Mouse (Mus musculus) urinary bladder, adult 2 months (tissue): Measurements from ENCODE around the gene H1fnt. TPM values are rescaled to one million over a fixed set of nuclear protein-coding genes. Genes with fewer than 3 reads are reported as not detected.

Source experiments
- DNase-seq: peaks from one replicate; pipeline ENCODE4 v3.0.0; 2022; ENCODE audit warnings: low spot score
- polyA plus RNA-seq: library from polyadenylated mRNA; depleted of rRNA; stranded (reverse); fragments of >200 nt; gene quantifications from 2 replicates; pipeline ENCODE4 v1.2.3, GENCODE M21; 2012; rRNA removed

Gene H1fnt
- not detected in 2 replicates for polyA plus RNA-seq

DNA sequence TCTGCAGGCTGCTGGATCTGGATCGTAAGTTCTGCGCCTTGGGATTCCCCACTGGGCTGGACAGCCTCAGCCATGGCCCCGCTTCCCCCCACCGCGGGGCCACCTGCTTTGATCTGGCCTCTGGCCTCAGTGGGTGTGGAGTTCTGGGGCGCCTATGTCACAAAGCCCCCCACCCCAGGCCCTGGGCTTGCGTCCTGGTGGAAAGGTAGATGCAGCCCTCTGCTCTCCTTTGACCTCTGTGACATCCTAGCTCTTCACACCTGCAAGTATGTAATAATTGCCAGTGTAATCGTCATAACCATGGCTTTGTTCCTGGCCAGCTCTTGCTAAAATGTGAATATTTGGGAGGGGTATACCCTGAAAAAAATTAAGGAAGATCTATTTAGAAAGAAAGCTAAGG is at the start of gene H1fnt:
TSS of gene H1fnt (minus strand) at position 101 of the 400 bp plus-strand sequence.
- DNase-seq = no peak

DNA sequence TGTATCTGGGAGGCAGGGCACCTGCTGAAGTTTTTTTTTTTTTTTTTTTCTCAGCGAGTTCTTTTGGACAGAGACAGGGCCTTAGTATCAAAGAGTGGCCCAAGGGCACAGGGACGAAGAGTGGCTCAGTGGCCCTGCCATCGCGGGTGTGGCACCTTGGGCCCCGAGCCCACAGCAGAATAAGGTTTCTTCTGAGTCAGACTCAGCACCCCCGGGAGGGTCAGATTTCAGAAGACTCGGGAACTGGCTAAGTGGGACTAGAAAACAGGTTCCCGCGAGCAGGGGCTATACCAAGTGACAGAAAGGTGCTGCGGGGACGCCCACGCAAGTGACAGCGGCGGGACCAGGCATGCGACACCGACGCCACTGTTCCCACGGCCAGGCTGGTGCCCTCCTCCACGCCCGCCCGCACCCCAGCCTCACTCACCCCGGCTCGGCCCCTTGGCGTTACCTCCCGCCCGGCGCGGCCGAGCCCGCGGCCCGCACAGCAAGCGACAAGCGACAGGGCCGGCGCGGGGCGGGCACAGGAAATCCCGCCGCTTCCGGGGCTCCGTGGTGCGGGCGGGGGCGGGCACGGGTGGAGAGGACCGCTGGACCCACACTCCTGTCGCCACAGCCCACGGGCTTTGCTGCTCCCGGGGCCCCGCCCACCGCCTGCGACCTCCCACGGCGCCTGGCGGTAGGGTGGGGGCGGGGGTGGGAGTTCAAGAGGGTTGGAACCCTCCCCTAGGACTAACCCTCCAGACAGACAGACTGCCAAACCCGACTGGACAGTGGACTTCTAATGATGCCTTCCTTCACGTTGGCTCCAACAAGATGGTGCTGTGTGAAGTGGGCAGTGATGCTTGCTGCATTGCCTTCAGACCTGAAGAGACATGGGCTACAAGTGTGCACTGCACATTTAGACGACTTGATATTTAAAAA is 38.8 kb upstream of the H1fnt start, which contains the start of gene Zfp641:
TSS of gene Zfp641 (minus strand) at position 534 of the 924 bp plus-strand sequence.
- DNase-seq = peak; percentile 42

DNA sequence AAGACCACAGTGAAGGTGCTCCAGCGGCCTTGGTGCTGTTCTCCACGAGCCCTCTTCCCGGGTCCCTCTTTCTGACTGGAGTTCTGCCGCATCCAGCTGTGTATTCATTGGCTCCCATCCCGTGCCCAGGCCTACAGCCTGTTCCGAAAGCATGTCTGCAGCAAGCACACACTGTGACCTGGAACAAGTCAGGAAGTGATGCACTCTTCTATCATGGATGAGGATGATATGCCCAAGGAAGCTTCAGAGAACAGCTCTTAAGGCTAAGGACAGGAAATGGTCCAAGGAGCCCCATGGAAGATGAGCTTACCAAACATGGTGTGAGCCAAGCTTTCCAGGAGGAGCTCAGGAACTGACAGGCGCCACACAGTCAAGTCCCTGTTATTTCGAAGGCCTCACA is 36.6 kb upstream of the H1fnt start:
- no peak for DNase-seq

DNA sequence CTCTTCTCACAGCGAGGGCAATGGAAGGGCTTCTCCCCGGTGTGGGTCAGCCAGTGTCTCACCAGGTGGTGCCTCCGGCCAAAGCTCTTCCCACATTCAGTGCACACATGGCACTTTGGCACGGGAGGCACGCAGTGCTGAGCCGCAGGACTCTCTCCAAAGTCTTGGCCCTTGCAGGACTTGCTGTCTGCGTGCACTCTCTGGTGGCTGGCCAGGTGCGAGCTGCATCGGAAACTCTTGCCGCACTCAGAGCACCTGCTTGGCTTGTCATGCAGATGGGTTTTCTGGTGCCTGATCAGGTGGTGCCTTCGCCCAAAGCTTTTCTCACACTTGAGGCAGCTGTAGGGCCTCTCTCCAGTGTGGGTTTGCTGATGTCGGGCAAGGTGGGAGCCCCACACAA is 31.5 kb upstream of the H1fnt start:
- DNase-seq = no peak

DNA sequence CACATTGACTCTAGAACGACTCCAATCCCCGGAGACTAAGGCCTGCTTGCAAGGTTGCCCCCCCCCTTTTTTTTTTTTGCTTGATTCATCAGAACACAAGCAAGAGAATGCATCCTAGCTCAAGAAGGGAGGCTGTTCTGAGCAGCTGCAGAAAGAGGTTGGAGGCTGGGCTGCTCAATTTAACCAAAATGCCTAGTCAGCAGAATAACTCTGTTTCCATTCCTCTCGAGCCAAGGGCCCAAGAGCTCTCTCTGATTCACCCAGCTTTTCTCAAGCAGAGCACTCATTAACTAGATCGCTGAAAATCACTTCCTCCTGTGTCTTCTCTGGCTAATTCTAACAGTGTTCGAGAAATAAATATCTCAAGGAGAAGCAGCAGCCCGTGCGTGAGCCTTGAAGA is 29.3 kb upstream of the H1fnt start:
- no peak for DNase-seq

DNA sequence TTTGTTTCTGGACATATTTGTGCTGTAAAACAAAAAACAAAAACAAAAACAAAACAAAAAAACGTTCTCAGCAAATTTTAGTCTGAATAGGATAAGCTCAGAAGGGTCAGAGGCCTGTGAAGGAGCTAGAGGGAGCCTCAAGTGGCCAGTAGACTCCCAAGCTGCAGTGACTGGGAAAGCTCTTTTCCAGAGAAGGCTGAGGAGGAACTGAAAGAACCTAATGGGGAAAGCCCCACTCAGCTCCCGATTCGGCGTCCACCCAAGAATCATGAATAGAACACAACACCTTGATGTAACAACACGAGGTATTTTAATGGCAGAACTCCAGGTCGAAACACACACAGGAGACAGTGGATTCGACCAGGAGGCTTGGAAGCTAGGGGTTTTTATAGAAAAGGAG is 683 bp upstream of the H1fnt start:
- DNase-seq = no peak

DNA sequence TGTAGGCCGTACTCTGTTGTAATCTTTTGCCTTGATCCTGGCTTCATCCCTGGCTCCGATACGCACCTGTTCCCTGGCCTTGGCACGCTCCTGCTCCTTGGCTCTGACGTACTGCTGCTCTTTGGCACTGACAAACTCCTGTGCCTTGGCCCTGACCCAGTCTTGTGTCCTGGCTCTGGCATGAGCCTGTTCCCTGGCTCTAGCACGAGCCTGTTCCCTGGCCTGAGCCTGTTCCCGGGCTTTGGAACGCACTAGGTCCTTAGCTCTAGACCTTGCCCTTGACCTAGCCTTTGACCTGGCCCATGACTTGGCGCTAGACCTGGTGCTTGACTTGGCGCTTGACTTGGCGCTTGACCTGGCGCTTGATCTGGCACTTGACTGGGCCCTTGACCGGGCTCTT is 822 bp downstream of the H1fnt start:
- no peak for DNase-seq

DNA sequence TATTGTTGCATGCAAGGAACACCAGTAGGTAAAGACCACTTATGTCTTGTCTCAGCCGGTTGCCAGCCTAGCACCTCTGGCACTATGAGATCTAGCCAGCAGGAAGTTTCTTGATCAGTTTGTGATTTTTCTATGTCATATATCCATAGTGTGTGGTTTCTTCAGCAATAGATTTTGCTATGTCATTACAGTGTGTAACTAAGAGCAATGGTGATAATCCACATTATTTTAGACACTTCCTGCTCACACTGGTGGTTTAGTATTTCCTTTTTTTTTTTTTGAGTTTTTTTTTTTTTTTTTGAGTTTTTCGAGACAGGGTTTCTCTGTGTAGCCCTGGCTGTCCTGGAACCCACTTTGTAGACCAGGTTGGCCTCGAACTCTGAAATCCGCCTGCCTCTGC is 21.7 kb downstream of the H1fnt start:
- no peak for DNase-seq

DNA sequence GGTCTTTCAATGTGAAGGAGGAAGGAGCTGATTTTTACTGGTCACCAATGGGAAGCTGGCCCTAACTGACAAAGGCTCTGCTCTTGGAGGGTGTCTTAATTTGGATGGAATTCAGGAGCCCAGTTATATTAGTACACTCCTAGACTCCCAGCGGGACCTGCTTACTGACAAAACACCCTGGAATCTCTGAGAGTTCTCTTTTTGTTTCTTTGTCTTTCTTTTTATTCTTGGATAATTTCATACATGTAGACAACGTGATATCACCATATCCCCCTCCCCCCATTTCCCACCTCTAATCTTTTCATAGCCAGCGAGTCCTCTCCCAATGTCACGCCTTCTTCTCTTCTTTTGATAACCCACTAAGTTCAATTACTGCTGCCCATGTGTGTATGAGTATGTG is 22.7 kb downstream of the H1fnt start, which contains the start of gene Olfr286:
TSS of gene Olfr286 (minus strand) at position 101 of the 400 bp plus-strand sequence.
- DNase-seq = no peak

DNA sequence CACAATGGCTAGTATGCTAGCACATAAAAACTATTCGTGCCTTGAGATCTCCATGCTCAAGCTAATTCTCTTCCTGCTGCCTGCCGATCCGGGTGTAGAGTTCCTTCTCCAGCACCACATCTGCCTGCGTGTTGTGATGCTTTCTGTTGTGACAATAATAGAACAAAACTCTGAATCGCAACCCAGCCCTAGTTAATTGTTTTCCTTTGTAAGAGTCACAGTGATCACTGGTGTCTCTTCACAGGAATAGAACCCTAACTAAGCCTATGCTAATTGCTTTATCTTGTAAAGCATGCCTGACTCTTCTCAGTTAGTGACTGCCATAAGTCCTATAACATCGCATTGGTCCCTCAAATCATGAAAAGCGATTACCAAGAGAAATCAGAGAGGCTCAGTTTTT is 31.0 kb downstream of the H1fnt start:
- no peak for DNase-seq

DNA sequence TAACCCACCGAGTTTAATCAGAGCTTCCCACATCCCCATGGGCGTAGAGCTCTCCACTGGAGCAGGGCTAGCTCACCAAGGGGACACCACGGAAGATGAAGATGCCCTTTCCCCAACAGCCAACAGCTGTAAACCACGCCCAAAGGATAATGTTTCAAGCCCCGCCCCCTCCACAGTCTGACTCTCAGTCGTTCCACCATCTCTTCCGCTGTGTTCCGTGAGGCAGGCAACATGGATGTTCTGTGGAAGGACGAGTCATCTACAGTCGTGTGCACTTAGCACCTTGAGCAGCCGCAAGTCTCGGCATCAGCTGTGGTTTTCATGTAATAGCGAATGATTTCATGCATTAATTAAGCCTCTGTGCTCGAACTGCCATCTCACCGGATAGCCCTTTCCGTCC is 31.5 kb downstream of the H1fnt start:
- no peak for DNase-seq

DNA sequence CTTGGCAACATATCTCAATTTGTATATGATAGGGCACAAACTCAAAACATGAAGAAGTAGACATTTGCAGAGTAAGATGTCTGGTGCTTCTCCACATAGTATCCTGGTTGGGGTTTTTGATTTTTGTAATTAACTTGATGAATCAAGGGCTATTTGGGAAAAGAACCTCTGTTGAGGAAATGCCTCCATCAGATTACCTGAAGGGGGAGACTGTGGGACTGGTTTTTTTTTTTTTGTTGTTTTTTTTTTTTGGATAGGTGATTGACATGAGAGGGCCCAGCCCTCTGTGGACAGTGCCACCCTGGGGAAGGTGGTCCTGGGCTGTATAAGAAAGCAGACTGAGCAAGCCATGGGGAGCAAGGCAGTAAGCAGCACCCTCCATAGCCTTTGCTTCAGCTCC is 34.7 kb downstream of the H1fnt start:
- DNase-seq = no peak

DNA sequence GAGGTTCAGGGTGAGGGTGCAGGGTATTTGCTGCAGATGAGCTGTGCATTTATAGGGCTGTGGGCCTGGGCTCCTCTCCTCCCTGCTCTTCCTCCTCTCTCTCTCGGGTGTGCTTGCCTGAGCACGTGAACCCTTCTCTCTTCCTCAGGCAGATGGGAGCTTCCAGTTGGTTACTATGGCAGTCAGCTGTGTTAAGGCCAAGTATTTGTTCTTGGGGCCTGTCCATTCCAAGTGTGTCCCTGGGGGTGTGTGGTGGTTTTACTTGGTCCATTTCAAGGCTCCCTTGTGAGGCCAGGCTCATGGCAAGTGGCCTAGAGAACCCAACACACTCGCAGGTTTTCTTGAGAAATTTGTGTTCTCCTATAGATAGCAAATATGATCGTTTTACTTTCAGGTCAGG is 36.2 kb downstream of the H1fnt start, which contains the start of the genes Gm44579 and Olfr287:
TSS of gene Gm44579 (minus strand) at position 101 of the 400 bp plus-strand sequence.
TSS of gene Olfr287 (minus strand) at position 180 of the 400 bp plus-strand sequence.
- DNase-seq = no peak

DNA sequence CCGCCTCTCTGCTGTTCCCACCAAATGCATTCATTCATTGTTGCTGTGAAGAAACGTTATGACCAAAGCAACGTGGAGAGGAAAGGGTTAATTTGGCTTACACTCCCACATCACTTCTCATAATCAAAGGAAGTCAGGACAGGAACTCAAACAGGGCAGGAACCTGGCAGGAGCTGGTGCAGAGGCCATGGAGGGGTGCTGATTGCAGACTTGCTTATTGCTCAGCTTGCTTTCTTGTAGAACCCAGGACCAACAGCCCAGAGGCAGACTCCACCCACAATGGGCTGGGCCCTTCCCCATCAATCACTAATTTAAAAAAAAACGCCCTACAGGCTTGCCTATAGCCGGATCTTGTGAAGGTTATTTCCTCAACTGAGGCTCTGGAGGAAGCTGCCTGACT is 43.0 kb downstream of the H1fnt start:
- DNase-seq = no peak

DNA sequence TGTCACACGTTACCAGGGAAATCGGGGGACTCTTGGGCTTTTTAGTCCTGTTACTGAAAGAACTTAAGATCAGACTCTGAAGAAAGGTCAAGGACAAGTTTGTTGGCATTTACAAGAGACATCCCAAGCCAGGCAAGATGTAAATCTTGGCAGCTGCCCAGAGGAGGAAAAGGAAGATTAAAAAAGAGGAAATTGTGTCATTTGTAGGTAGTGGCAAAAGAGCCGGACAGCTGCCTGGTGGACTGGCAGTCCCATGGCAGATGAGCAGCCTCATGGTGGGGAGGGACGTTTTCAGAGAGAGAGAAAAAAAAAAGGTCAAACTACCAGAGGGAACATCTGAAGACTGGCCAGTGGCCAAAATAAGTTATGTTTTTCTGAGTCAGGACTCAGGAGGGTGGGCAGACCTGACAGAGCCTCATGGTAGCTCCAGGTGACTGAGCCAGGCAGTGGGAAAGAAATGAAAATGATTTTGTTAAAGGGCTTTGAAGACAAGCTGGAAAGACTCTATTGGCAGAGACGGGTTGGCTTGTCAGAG is 43.7 kb downstream of the H1fnt start:
- no peak for DNase-seq

DNA sequence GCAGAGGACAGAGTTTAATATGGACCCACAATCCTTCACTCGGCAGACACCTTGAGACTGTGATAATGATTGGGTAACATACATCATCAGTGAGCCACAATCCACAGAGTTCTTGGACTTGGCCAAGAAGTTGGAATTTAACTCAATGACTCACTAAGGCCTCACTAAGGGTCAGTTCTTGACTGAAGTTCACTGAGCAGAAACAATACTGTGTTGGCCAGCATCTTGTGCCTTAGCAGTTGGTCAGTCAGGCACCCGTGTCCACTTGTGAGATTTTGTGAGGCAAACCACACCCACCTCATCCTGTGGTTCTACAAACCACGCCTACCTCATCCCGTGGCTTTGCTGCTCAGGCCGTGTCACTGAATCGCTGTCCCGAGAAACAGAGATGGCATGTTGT is 47.4 kb downstream of the H1fnt start:
- no peak for DNase-seq

Other genes with a start within 250 kb of the H1fnt start
- gene Pfkm, start 164.7 kb downstream of the H1fnt start, polyA plus RNA-seq = 69.9 TPM in 2 replicates
- gene Senp1, start 163.5 kb downstream of the H1fnt start, polyA plus RNA-seq = 18.4 and 20.0 TPM in 2 replicates
- gene Asb8, start 91.7 kb downstream of the H1fnt start, polyA plus RNA-seq = 56.1 and 59.9 TPM in 2 replicates
- 3.6 and 4.2 TPM in 2 replicates for gene Ccdc184, start 90.1 kb downstream of the H1fnt start, polyA plus RNA-seq
- gene Olfr288, start 61.8 kb downstream of the H1fnt start, polyA plus RNA-seq = not detected in 2 replicates
- not detected in 2 replicates for gene Gm44579, start 36.3 kb downstream of the H1fnt start, polyA plus RNA-seq
- gene Olfr287, start 36.2 kb downstream of the H1fnt start, polyA plus RNA-seq = 0.04 TPM in 1 of 2 replicates, not detected in the other
- gene Olfr286, start 22.8 kb downstream of the H1fnt start, polyA plus RNA-seq = not detected in 2 replicates
- 22.6 and 23.1 TPM in 2 replicates for gene Zfp641, start 38.9 kb upstream of the H1fnt start, polyA plus RNA-seq
- not detected in 2 replicates for gene Olfr285, start 60.1 kb upstream of the H1fnt start, polyA plus RNA-seq
- not detected in 2 replicates for gene Olfr284, start 83.7 kb upstream of the H1fnt start, polyA plus RNA-seq
- not detected in 2 replicates for gene Olfr283, start 123.7 kb upstream of the H1fnt start, polyA plus RNA-seq
- not detected in 2 replicates for gene Olfr282, start 173.9 kb upstream of the H1fnt start, polyA plus RNA-seq
- gene Olfr281, start 195.3 kb upstream of the H1fnt start, polyA plus RNA-seq = not detected in 2 replicates
- gene OR5BS1P, start 212.6 kb upstream of the H1fnt start, polyA plus RNA-seq = 0.01 TPM in 1 of 2 replicates, not detected in the other
- gene Lalba, start 225.4 kb upstream of the H1fnt start, polyA plus RNA-seq = not detected in 2 replicates
- not detected in 2 replicates for gene Olfr279, start 235.1 kb upstream of the H1fnt start, polyA plus RNA-seq